Mouse (Mus musculus) CH12.LX (cell line): Measurements from ENCODE around the gene Lima1. TPM values are rescaled to one million over a fixed set of nuclear protein-coding genes. Genes with fewer than 3 reads are reported as not detected.
"Not testable (repeated sequence)": the region's sequence is repeated elsewhere in the genome, so short reads cannot be mapped to it uniquely, and the experiment has no call there.

Experiments used
- DNase-seq: peaks from one replicate; pipeline ENCODE4 v3.0.0-alpha.2; 2013; ENCODE audit errors: extremely low read depth
- H3K27ac ChIP-seq: 2 replicates; pipeline ENCODE4 v1.5.1; 2012; ENCODE audit warnings: low read depth, mild to moderate bottlenecking, control low read depth, moderate library complexity; ENCODE audit not compliant: insufficient read depth
- H3K27me3 ChIP-seq: replicated peaks from 2 replicates; pipeline ENCODE3; 2012; ENCODE audit warnings: inconsistent platforms
- H3K36me3 ChIP-seq, 2 experiments: replicated peaks in 1 of 2; 2 replicates each; pipeline versions ENCODE3 to v1.6.1; 2012; ENCODE audit warnings: inconsistent platforms in 1 of 2, low read length in 1 of 2, mild to moderate bottlenecking in 1 of 2, mixed read lengths in 1 of 2, moderate library complexity in 1 of 2; ENCODE audit not compliant: control insufficient read depth in 1 of 2, insufficient read depth in 1 of 2
- H3K4me1 ChIP-seq, 2 experiments: 2 replicates each; pipeline ENCODE4 v1.6.1; 2012; ENCODE audit warnings: inconsistent platforms in 1 of 2, moderate library complexity in 1 of 2; ENCODE audit not compliant: insufficient read depth in 2 of 2, control insufficient read depth in 1 of 2
- H3K4me2 ChIP-seq: 2 replicates; pipeline ENCODE4 v1.6.1; 2012; ENCODE audit warnings: low read depth, mild to moderate bottlenecking, control low read depth; ENCODE audit not compliant: poor library complexity, insufficient read depth, severe bottlenecking
- H3K4me3 ChIP-seq, 3 experiments: fragments of 150-350 bp in 1 of 3; sonication (generic) in 1 of 3; replicated peaks in 1 of 3; 2 replicates each; pipeline versions ENCODE3 to v1.5.1; 2011 to 2012; ENCODE audit warnings: low read depth in 2 of 3, low read length in 2 of 3, mild to moderate bottlenecking in 2 of 3, moderate library complexity in 2 of 3, control low read depth in 1 of 3, improper control_type of control experiment in 1 of 3, inconsistent platforms in 1 of 3, mixed read lengths in 1 of 3; ENCODE audit not compliant: poor library complexity in 1 of 3
- H3K79me2 ChIP-seq: replicated peaks from 2 replicates; pipeline ENCODE4 v1.6.1; 2012; ENCODE audit warnings: mild to moderate bottlenecking, moderate library complexity; ENCODE audit not compliant: control insufficient read depth, poor library complexity, insufficient read depth, severe bottlenecking; ENCODE audit errors: extremely low read depth
- H3K9ac ChIP-seq: 2 replicates; pipeline ENCODE4 v1.6.1; 2012; ENCODE audit warnings: low read depth, mild to moderate bottlenecking, control low read depth, moderate library complexity; ENCODE audit not compliant: insufficient read depth
- H3K9me3 ChIP-seq: replicated peaks from 2 replicates; pipeline ENCODE3; 2012; ENCODE audit warnings: low read length, inconsistent platforms, mixed read lengths
- CHD1 ChIP-seq: IDR thresholded peaks from 2 replicates; pipeline ENCODE4 v1.6.1; 2012; ENCODE audit warnings: low read depth, low read length, improper control_type of control experiment, inconsistent platforms
- ELF1 ChIP-seq: IDR thresholded peaks from 2 replicates; pipeline ENCODE4 v1.6.1; 2014; ENCODE audit warnings: low read depth, mild to moderate bottlenecking, inconsistent platforms, low read length, improper control_type of control experiment
- ETS1 ChIP-seq: conservative IDR thresholded peaks from 2 replicates; pipeline ENCODE4 v1.6.1; 2012; ENCODE audit warnings: low read depth, mild to moderate bottlenecking, inconsistent platforms, low read length, improper control_type of control experiment, moderate library complexity
- GABPA ChIP-seq: IDR thresholded peaks from 2 replicates; pipeline ENCODE4 v1.6.1; 2012; ENCODE audit warnings: low read depth, low read length, improper control_type of control experiment, inconsistent platforms; ENCODE audit not compliant: insufficient replicate concordance
- IRF4 ChIP-seq: IDR thresholded peaks from 2 replicates; pipeline ENCODE4 v1.6.1; 2014; ENCODE audit warnings: low read depth, mild to moderate bottlenecking, inconsistent platforms, low read length, improper control_type of control experiment
- JUN ChIP-seq: IDR thresholded peaks from 2 replicates; pipeline ENCODE4 v1.6.1; 2011; ENCODE audit warnings: low read depth, mild to moderate bottlenecking, low read length, improper control_type of control experiment, moderate library complexity; ENCODE audit not compliant: insufficient read depth
- MAX ChIP-seq: IDR thresholded peaks from 2 replicates; pipeline ENCODE4 v1.6.1; 2011; ENCODE audit warnings: low read length, improper control_type of control experiment
- MEF2A ChIP-seq: IDR thresholded peaks from 2 replicates; pipeline ENCODE4 v1.6.1; 2014; ENCODE audit warnings: low read depth, mild to moderate bottlenecking, inconsistent platforms, low read length, improper control_type of control experiment, borderline replicate concordance
- NRF1 ChIP-seq: IDR thresholded peaks from 2 replicates; pipeline ENCODE4 v1.6.1; 2014; ENCODE audit warnings: low read depth, mild to moderate bottlenecking, inconsistent platforms, low read length, improper control_type of control experiment, moderate library complexity
- POLR2A ChIP-seq: IDR thresholded peaks from 2 replicates; pipeline ENCODE4 v1.6.1; 2011; ENCODE audit warnings: low read depth, mild to moderate bottlenecking, improper control_type of control experiment, low read length
- RCOR1 ChIP-seq: conservative IDR thresholded peaks from 2 replicates; pipeline ENCODE4 v1.6.1; 2012; ENCODE audit warnings: low read depth, mild to moderate bottlenecking, inconsistent platforms, low read length, improper control_type of control experiment
- TCF12 ChIP-seq: IDR thresholded peaks from 2 replicates; pipeline ENCODE4 v1.6.1; 2014; ENCODE audit warnings: low read depth, mild to moderate bottlenecking, inconsistent platforms, low read length, improper control_type of control experiment
- UBTF ChIP-seq: IDR thresholded peaks from 2 replicates; pipeline ENCODE4 v1.6.1; 2012; ENCODE audit warnings: low read depth, mild to moderate bottlenecking, inconsistent platforms, low read length, improper control_type of control experiment, moderate library complexity
- USF2 ChIP-seq: conservative IDR thresholded peaks from 2 replicates; pipeline ENCODE4 v1.6.1; 2011; ENCODE audit warnings: low read depth, low read length, improper control_type of control experiment
- ZKSCAN1 ChIP-seq: IDR thresholded peaks from 2 replicates; pipeline ENCODE4 v1.6.1; 2012; ENCODE audit warnings: low read depth, inconsistent platforms, low read length, improper control_type of control experiment, borderline replicate concordance
- ZMIZ1 ChIP-seq: IDR thresholded peaks from 2 replicates; pipeline ENCODE4 v1.6.1; 2012; ENCODE audit warnings: low read depth, mild to moderate bottlenecking, inconsistent platforms, low read length, improper control_type of control experiment
- ZNF384 ChIP-seq: IDR thresholded peaks from 2 replicates; pipeline ENCODE4 v1.6.1; 2012; ENCODE audit warnings: low read depth, low read length, improper control_type of control experiment, inconsistent platforms
- dilution Hi-C: fragments of 300-500 bp; cut with MboI; formaldehyde crosslinking; loops from 2 replicates; pipeline ENCODE4 v1.14.3; 2020; ENCODE audit warnings: low sequenced_read_pairs; ENCODE audit not compliant: extremely low pct_unique_long_range_greater_than_20kb, extremely low pct_ligation_motif_present
- in situ Hi-C: fragments of 300-500 bp; cut with MboI; formaldehyde crosslinking; loops from 3 replicates; pipeline ENCODE4 v1.14.3; 2019; ENCODE audit warnings: low sequenced_read_pairs, low pct_ligation_motif_present, low pct_unique_long_range_greater_than_20kb, mixed read lengths
- polyA plus RNA-seq: library from polyadenylated mRNA; unstranded; fragments of >175 nt; gene quantifications from 2 replicates; pipeline ENCODE4 v1.2.1, GENCODE M21; 2012; ENCODE audit warnings: low read depth; ENCODE audit not compliant: insufficient read length
- total RNA-seq, 2 experiments: library from RNA; depleted of rRNA; stranded (reverse); fragments of 300-350 nt in 1 of 2; fragments of >200 nt in 1 of 2; gene quantifications; 2 replicates each; pipeline ENCODE4 v1.2.3; 2012 to 2014

Lima1 gene
- total and polyA plus RNA-seq, 3 experiments: 10.3 to 26.9 (median 18.7) TPM

DNA sequence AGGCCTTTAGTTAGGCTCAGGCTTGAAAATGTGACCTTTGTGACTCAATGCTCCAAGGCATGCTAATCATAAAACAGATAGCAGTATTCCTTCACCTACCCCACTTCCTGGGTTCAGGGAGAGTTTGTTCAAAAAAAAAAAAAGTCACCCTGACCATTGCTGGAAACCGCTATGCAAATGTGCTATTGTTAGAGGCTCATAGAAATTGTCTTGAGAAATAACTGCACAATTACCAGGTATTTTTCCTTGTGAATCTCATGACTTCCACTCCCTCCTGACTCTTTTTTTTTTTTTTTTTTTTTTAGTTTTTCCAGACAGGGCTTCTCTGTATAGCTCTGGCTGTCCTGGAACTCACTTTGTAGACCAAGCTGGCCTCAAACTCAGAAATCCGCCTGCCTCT lies 11.9 kb upstream of the Lima1 start:
- H3K27ac ChIP-seq, dilution Hi-C loops, H3K27me3 ChIP-seq, H3K4me2 ChIP-seq, H3K4me3 ChIP-seq, DNase-seq, in situ Hi-C loops, H3K79me2 ChIP-seq, H3K36me3 ChIP-seq, H3K9ac ChIP-seq, H3K9me3 ChIP-seq: not testable (repeated sequence)
- peaks cover 0 to 12% of the 10 kb centered on the region in 2 experiments; a peak in 2 of 4 replicates for H3K4me1 ChIP-seq
- TF ChIP-seq ZNF384: peak; percentile 69

DNA sequence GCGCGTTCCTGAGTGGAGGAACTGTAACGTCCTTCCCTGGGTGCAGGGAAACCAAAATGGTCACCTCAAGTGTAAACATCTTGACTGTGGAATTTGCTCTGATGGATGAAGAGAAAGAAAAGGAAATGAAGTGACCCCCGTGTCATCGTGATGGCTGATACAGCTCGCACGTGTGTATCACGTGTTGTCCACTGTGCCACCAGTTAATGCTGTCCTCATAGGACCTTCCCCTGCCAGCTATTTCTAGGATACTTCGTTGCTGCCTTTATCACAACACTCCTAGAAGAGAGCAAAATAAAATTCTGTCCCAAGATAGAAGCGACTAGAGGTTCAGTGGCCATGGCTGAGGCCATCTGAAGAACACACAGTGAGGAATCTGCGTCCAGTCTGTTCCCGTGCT lies 8.8 kb upstream of the Lima1 start:
- dilution Hi-C loops: no loop called here
- in situ Hi-C loops: no loop called here
- Histone ChIP-seq H3K4me1 (no peaks in the 10 kb centered on the region), H3K4me3 (no peak overlapping the region), H3K79me2 (no peaks in the 10 kb centered on the region)
- TF ChIP-seq TCF12 (no peak), UBTF (no peak), ZKSCAN1 (no peak), MAX (no peak), CHD1 (no peak), POLR2A (no peak), MEF2A (no peak), JUN (no peak), NRF1 (no peak), ETS1 (no peak), IRF4 (no peak), RCOR1 (no peak), USF2 (no peak), GABPA (no peak), ELF1 (no peak), ZMIZ1 (no peak)
- TF ChIP-seq, all 38 proteins: peak for 0
- no peak overlapping the region for H3K4me2 ChIP-seq
- no peak overlapping the region for H3K9ac ChIP-seq
- H3K27me3 ChIP-seq: no peaks in the 10 kb centered on the region
- H3K9me3 ChIP-seq: no peaks in the 10 kb centered on the region
- no peak overlapping the region for H3K27ac ChIP-seq
- peaks cover 0 to 2% of the 10 kb centered on the region in 2 experiments for H3K36me3 ChIP-seq
- DNase-seq: no peak
